Mouse (Mus musculus) bone marrow, adult 2 months (tissue): Measurements from ENCODE around the gene Gnai3.

Experiments used
- CTCF ChIP-seq: fragments of 200-500 bp; IDR thresholded peaks from 2 replicates; pipeline ENCODE4 v1.5.1; 2011; ENCODE audit warnings: low read length, control low read depth; ENCODE audit not compliant: control insufficient read depth, insufficient read depth
- POLR2A ChIP-seq: fragments of 200-500 bp; IDR thresholded peaks from 2 replicates; pipeline ENCODE4 v1.6.1; 2011; ENCODE audit warnings: low read depth, mild to moderate bottlenecking, control low read depth, low read length, borderline replicate concordance; ENCODE audit not compliant: control insufficient read depth

DNA sequence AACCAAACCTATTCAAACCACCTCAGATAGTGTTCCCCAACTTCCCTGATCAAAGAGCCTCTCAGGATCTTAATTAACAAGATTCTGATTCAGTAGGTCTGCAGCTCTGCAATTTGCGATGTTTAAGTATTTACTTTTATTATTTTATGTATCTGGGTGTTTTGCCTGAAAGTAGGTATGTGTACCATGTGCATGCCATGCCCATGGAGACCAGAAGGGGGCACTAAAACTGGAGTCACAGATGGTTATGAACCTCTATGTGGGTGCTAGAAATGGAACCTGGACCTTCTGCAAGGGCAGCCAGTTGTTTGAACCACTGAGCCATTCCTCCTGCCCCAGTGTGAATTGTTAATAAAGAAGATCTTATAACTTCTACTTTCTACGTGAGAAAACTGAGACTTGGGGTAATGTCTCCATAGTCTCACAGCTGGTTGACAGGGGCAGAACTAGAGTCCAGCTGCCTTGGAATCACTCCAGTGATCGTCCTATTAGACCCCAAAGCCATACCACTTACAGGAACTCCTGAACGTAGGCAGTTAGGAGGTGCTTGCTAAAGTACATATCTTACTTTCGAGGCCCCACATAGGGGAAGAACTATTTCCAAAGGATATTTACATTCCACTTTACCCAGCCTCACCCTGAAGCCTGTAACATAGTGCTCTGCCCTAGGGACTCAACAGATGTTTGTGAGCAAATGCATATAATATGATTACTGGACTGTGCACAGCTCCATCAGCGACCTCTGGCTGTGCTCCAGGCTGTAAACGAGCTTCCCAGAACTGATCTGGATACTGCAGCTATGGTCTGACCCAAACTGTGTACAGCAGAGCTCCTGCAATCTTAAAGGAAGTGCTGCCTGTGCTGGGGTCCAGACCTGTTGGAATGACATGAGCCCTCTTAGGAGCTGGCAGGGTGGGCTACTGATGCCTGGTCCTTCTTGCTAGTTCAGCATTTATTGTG, 33.1 kb upstream of the Gnai3 start:
- TF ChIP-seq CTCF (no peak), POLR2A (no peak)
